Mouse (Mus musculus): ENCODE measurements around the gene Gnaq. TPM values are rescaled to one million over a fixed set of nuclear protein-coding genes. Genes with fewer than 3 reads are reported as not detected.
A peak's percentile ranks its signal among the peaks of the same experiment; 100 is the strongest.
"Not testable (repeated sequence)": the region's sequence is repeated elsewhere in the genome, so short reads cannot be mapped to it uniquely, and the experiment has no call there.

Gnaq gene
- total RNA-seq, 2 experiments from 2014 or later: 188 to 210 TPM

GRCm38 (mm10) chr19:16254881-16255280 lies 122.2 kb downstream of the Gnaq start:
- DNase-seq (ENCODE audit: extremely low spot score in 1 of 2, low spot score in 1 of 2): no peak

- DNase-seq (ENCODE audit: extremely low spot score in 1 of 2, low spot score in 1 of 2): no peak
Measured at GRCm38 (mm10) chr19:16255294-16255693, 122.7 kb downstream of the Gnaq start.

GRCm38 (mm10) chr19:16258766-16259355 lies 126.2 kb downstream of the Gnaq start:
- no peak for DNase-seq (ENCODE audit: extremely low spot score in 1 of 2, low spot score in 1 of 2)

GRCm38 (mm10) chr19:16259786-16260434 lies 127.3 kb downstream of the Gnaq start:
- no peak for DNase-seq (ENCODE audit: extremely low spot score in 1 of 2, low spot score in 1 of 2)

GRCm38 (mm10) chr19:16260435-16260832 lies 127.8 kb downstream of the Gnaq start:
- DNase-seq (ENCODE audit: extremely low spot score in 1 of 2, low spot score in 1 of 2): no peak

- DNase-seq (ENCODE audit: extremely low spot score in 1 of 2, low spot score in 1 of 2): no peak
Measured at GRCm38 (mm10) chr19:16260973-16261372, 128.3 kb downstream of the Gnaq start.

GRCm38 (mm10) chr19:16261631-16262030 lies 129.0 kb downstream of the Gnaq start:
- peak in 1 of 2 experiments; percentile 4 for DNase-seq (ENCODE audit: extremely low spot score in 1 of 2, low spot score in 1 of 2)

GRCm38 (mm10) chr19:16262340-16262739 lies 129.7 kb downstream of the Gnaq start:
- DNase-seq (ENCODE audit: extremely low spot score in 1 of 2, low spot score in 1 of 2): peak in 1 of 2 experiments; percentile 6

GRCm38 (mm10) chr19:16267362-16267761 lies 134.7 kb downstream of the Gnaq start:
- DNase-seq (ENCODE audit: extremely low spot score in 1 of 2, low spot score in 1 of 2): not testable (repeated sequence)

- DNase-seq (ENCODE audit: extremely low spot score in 1 of 2, low spot score in 1 of 2): no peak
Measured at GRCm38 (mm10) chr19:16270236-16270635, 137.6 kb downstream of the Gnaq start.

GRCm38 (mm10) chr19:16271002-16271401 lies 138.4 kb downstream of the Gnaq start:
- no peak for DNase-seq (ENCODE audit: extremely low spot score in 1 of 2, low spot score in 1 of 2)

- DNase-seq (ENCODE audit: extremely low spot score in 1 of 2, low spot score in 1 of 2): no peak
Measured at GRCm38 (mm10) chr19:16273021-16273420, 140.4 kb downstream of the Gnaq start.

GRCm38 (mm10) chr19:16280231-16280630 lies 147.6 kb downstream of the Gnaq start:
- no peak for DNase-seq (ENCODE audit: extremely low spot score in 1 of 2, low spot score in 1 of 2)

- no peak for DNase-seq (ENCODE audit: extremely low spot score in 1 of 2, low spot score in 1 of 2)
Measured at GRCm38 (mm10) chr19:16285051-16286028, 152.7 kb downstream of the Gnaq start.

GRCm38 (mm10) chr19:16286451-16287175 lies 154.0 kb downstream of the Gnaq start:
- no peak for DNase-seq (ENCODE audit: extremely low spot score in 1 of 2, low spot score in 1 of 2)

GRCm38 (mm10) chr19:16287307-16287706 lies 154.7 kb downstream of the Gnaq start:
- no peak for DNase-seq (ENCODE audit: extremely low spot score in 1 of 2, low spot score in 1 of 2)

- DNase-seq (ENCODE audit: extremely low spot score in 1 of 2, low spot score in 1 of 2): no peak
Measured at GRCm38 (mm10) chr19:16287971-16288370, 155.3 kb downstream of the Gnaq start.

- no peak for DNase-seq (ENCODE audit: extremely low spot score in 1 of 2, low spot score in 1 of 2)
Measured at GRCm38 (mm10) chr19:16291088-16291487, 158.5 kb downstream of the Gnaq start.

GRCm38 (mm10) chr19:16292056-16292608 lies 159.5 kb downstream of the Gnaq start:
- no peak for DNase-seq (ENCODE audit: extremely low spot score in 1 of 2, low spot score in 1 of 2)

- no peak for DNase-seq (ENCODE audit: extremely low spot score in 1 of 2, low spot score in 1 of 2)
Measured at GRCm38 (mm10) chr19:16292978-16293377, 160.3 kb downstream of the Gnaq start.
